Comparison of ENCODE assay signal across 1 mouse cellular context in the genomic region with DNA sequence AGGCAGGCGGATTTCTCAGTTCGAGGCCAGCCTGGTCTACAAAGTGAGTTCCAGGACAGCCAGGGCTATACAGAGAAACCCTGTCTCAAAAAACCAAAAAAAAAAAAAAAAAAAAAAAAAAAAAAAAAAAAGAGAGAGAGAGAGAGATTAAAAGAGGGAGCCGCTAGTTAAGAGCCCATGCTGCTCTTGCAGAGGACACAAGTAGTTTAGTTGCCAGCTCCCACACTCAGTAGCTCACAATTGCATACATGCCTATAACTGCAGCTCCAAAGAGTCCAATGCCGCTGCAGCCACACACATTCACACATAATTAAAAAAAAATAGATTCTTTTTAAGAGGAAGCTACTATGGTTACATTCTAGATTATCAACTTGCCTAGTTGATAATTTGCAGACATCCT.
TF ChIP-seq lines count a peak whose summit lies in the region.

No protein-coding gene starts in this region.

TF ChIP-seq in CH12.LX, 34 proteins besides CTCF, POLR2A, EP300 and RAD21:
- TF ChIP-seq NELFE (IDR thresholded peaks at IDR 0.05; ENCODE audit: low read depth, low read length) (0 out of 2 replicates have a peak, but pooled peaks have one; percentile 5), ZNF384 (IDR thresholded peaks at IDR 0.05; ENCODE audit: low read depth, low read length) (peak; percentile 80), CHD2 (IDR thresholded peaks at IDR 0.05; ENCODE audit: low read length) (0 out of 2 replicates have a peak, but pooled peaks have one; percentile 13)
TF ChIP-seq in CH12.LX: peak in this region for 3; not testable (repeated sequence) for 31.
